In the genomic region with DNA sequence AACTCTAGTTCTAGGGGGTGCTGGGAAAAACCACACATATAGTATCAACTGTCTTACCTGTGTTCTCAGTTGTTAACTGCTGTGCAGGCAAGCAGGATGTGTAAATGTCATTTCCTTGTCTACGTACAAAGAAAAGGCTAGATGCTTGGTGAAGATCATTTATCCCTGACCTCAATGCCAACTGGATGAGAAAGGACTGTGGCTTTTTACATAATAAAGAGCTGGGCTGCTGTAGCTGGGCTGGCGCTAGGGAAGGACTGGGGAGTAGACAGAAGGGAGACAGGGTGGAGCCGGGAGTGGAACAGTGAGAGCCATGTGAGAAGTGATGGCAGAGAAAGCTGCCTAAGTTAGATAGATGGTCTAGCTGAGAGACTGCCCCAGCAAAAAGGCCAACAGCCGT, we compare ENCODE assay signal across 29 mouse cellular contexts. TPM values are rescaled to one million over a fixed set of nuclear protein-coding genes. Genes with fewer than 3 reads are reported as not detected.
A peak's percentile ranks its signal among the peaks of the same experiment; 100 is the strongest.
DNase-seq lines count a peak whose midpoint lies in the region; TF ChIP-seq lines count a peak whose summit lies in the region.
"Had no signal": no experiment of that assay in that cellular context is flagged by ENCODE, and none has a peak within 500 bp of the region (broad histone marks: within the 10 kb centered on the region; RNA-seq: fewer than 3 reads in every experiment).

No protein-coding gene starts in this region.

- H3K27me3 ChIP-seq in E14TG2a.4 (ENCODE audit: insufficient read depth, low read length) (no peaks in the 10 kb centered on the region), ES-Bruce4 (ENCODE audit: control insufficient read depth, insufficient read depth, low read length, poor library complexity, severe bottlenecking) (no peaks in the 10 kb centered on the region)
- H3K27me3 ChIP-seq: heart, embryonic 13.5 days; hindbrain, embryonic 13.5 days; intestine, embryonic 15.5 days had no signal

- no peak overlapping the region for H3K9ac ChIP-seq in ES-Bruce4 (ENCODE audit: low read depth, poor library complexity, severe bottlenecking)
- H3K9ac ChIP-seq: heart, embryonic 13.5 days; hindbrain, embryonic 13.5 days; intestine, embryonic 15.5 days had no signal

- TF ChIP-seq CTCF in E14TG2a.4 (conservative IDR thresholded peaks at IDR 0.05; ENCODE audit: low read length) (no peak), ES-Bruce4 (IDR thresholded peaks at IDR 0.05; ENCODE audit: low read depth, low read length) (no peak)

- TF ChIP-seq EP300 in ES-Bruce4 (IDR thresholded peaks at IDR 0.05; ENCODE audit: insufficient read depth, low read depth, low read length), result peak; percentile 66

- H3K27ac ChIP-seq in ES-Bruce4 (ENCODE audit: insufficient read depth, low read length), result peak overlapping the region; percentile 76
- H3K27ac ChIP-seq: forebrain, embryonic 10.5 days; heart, embryonic 10.5 days; heart, embryonic 13.5 days; hindbrain, embryonic 13.5 days; intestine, embryonic 15.5 days had no signal

- peak; percentile 40 for DNase-seq in adrenal gland, postnatal 14 days
- no peak for DNase-seq in adrenal gland, postnatal 25 days
- DNase-seq in R1 (ENCODE audit: low read depth, low spot score), result peak; percentile 69
- no peak for DNase-seq in cerebellum, postnatal 36 days
- no peak for DNase-seq in urinary bladder, postnatal 4 days (ENCODE audit: low spot score in 2 of 2)
- DNase-seq in left cerebral cortex, adult 18-20 months (ENCODE audit: low spot score in 2 of 2), result no peak
- DNase-seq: cerebellum, adult 11-12 months; cerebellum, adult 8-10 months; cerebellum, postnatal 10 days; gastrocnemius, postnatal 25 days; heart, adult 18-20 months; heart, postnatal 14 days; heart, postnatal 4 days; kidney, adult 11 months; kidney, adult 8-10 months had no signal

- H3K36me3 ChIP-seq in E14TG2a.4 (ENCODE audit: insufficient read depth, low read length), result no peaks in the 10 kb centered on the region; the same call in 1 of the 2 replicates
- H3K36me3 ChIP-seq in ES-Bruce4 (ENCODE audit: control insufficient read depth, insufficient read depth, low read length, poor library complexity, severe bottlenecking), result no peaks in the 10 kb centered on the region
- H3K36me3 ChIP-seq: intestine, embryonic 15.5 days had no signal

- H3K4me1 ChIP-seq in E14TG2a.4 (replicated peaks; ENCODE audit: low read depth, low read length) (peaks cover 65% of the 10 kb centered on the region), ES-Bruce4 (ENCODE audit: control insufficient read depth, insufficient read depth, low read length) (peaks cover 7% of the 10 kb centered on the region)
- H3K4me1 ChIP-seq: forebrain, embryonic 10.5 days; heart, embryonic 10.5 days; heart, embryonic 13.5 days; hindbrain, embryonic 13.5 days; intestine, embryonic 15.5 days had no signal

- H3K9me3 ChIP-seq in E14TG2a.4 (ENCODE audit: low read length) (peaks cover 3% of the 10 kb centered on the region; the same call in 1 of the 2 replicates), ES-Bruce4 (replicated peaks; ENCODE audit: control insufficient read depth, insufficient read depth, low read length, poor library complexity, severe bottlenecking) (no peaks in the 10 kb centered on the region)
- H3K9me3 ChIP-seq: forebrain, embryonic 10.5 days; heart, embryonic 10.5 days; heart, embryonic 13.5 days; hindbrain, embryonic 13.5 days; intestine, embryonic 15.5 days had no signal

- no peak for TF ChIP-seq POLR2A in ES-Bruce4 (IDR thresholded peaks at IDR 0.05; ENCODE audit: insufficient read depth, low read length)

- peak overlapping the region; percentile 27; the same call in 1 of the 2 replicates for H3K4me3 ChIP-seq in E14TG2a.4 (replicated peaks; ENCODE audit: low read length)
- no peak overlapping the region for H3K4me3 ChIP-seq in ES-Bruce4 (ENCODE audit: low read depth, low read length)
- H3K4me3 ChIP-seq: forebrain, embryonic 10.5 days; heart, embryonic 10.5 days; heart, embryonic 13.5 days; hindbrain, embryonic 13.5 days; intestine, embryonic 15.5 days had no signal

RNA-seq across cellular contexts. Expression of gene Ndc1, which starts 4.8 kb away (rescaled TPM):
- total RNA-seq in adrenal gland, postnatal 14 days (2021), result 15.1 and 15.9 TPM in 2 replicates
- 12.3 and 14.2 TPM in 2 replicates for total RNA-seq in adrenal gland, postnatal 25 days (2021)
- polyA plus RNA-seq in ES-Bruce4 (2011; ENCODE audit: insufficient read depth, insufficient read length, low read depth, missing spikeins), result 77.2 and 87.4 TPM in 2 replicates
- total RNA-seq in left cerebral cortex, adult 18-20 months (2021), result 10 to 100 TPM in 1 of 2 experiments, 1 to 10 TPM in 1; 9.7 to 11.6 TPM

RNA-seq across cellular contexts. Expression of gene Yipf1, which starts 48.6 kb away (rescaled TPM):
- total RNA-seq in adrenal gland, postnatal 14 days (2021), result 51.8 and 68.3 TPM in 2 replicates
- 85.7 and 117 TPM in 2 replicates for total RNA-seq in adrenal gland, postnatal 25 days (2021)
- polyA plus RNA-seq in ES-Bruce4 (2011; ENCODE audit: insufficient read depth, insufficient read length, low read depth, missing spikeins), result 24.5 and 26.6 TPM in 2 replicates
- 10 to 100 TPM; 45.2 to 47.4 TPM for total RNA-seq in left cerebral cortex, adult 18-20 months (2021)

RNA-seq across cellular contexts. Expression of gene Dio1, which starts 55.8 kb away (rescaled TPM):
- 0.49 and 12.0 TPM in 2 replicates for total RNA-seq in adrenal gland, postnatal 14 days (2021)
- total RNA-seq in adrenal gland, postnatal 25 days (2021), result 2.5 TPM in 1 of 2 replicates, not detected in the other
- polyA plus RNA-seq in ES-Bruce4 (2011; ENCODE audit: insufficient read depth, insufficient read length, low read depth, missing spikeins), result not detected in 2 replicates
- not detected for total RNA-seq in left cerebral cortex, adult 18-20 months (2021)
- total RNA-seq: adrenal gland, postnatal 36 days; gastrocnemius, postnatal 25 days; heart, adult 18-20 months; heart, postnatal 4 days had no signal
- polyA plus RNA-seq: C2C12; CD4-positive, CD25-positive, alpha-beta regulatory T cell, adult 4 months; embryonic facial prominence, embryonic 11.5 days; embryonic facial prominence, embryonic 14.5 days; forebrain, embryonic 10.5 days; forebrain, embryonic 14.5 days; heart, embryonic 10.5 days; heart, embryonic 13.5 days; hindbrain, embryonic 13.5 days; hindbrain, embryonic 16.5 days had no signal

Comparison
In these comparisons a context has a peak if more than half of its experiments do, and no peak if none do; other contexts are left out.
1. DNase-seq: peak in adrenal gland, postnatal 14 days (single experiment) and R1 (single experiment); none in adrenal gland, postnatal 25 days (single experiment), cerebellum, postnatal 36 days (0 of 2), urinary bladder, postnatal 4 days (0 of 2) and left cerebral cortex, adult 18-20 months (0 of 2).